Mouse (Mus musculus) heart, adult 8-10 months (tissue): ENCODE results near the gene Gm10717. TPM values are rescaled to one million over a fixed set of nuclear protein-coding genes. Genes with fewer than 3 reads are reported as not detected.
"Not testable (repeated sequence)": the region's sequence is repeated elsewhere in the genome, so short reads cannot be mapped to it uniquely, and the experiment has no call there.

Source experiments
- DNase-seq: peaks from one replicate; pipeline ENCODE4 v3.0.0; 2022; ENCODE audit warnings: low spot score
- microRNA-seq: library from miRNA; unstranded; fragments of <30 nt; microRNA quantifications from one replicate; pipeline ENCODE4 v1.2.0, GENCODE M21; 2022
- total RNA-seq, 4 experiments: library from RNA; stranded (reverse); gene quantifications; 2 replicates each; pipeline ENCODE4 v1.2.4; 2022

Gene Gm10717
- total RNA-seq, 4 experiments from 2014 or later: 0.57 TPM; not detected in 3

DNA sequence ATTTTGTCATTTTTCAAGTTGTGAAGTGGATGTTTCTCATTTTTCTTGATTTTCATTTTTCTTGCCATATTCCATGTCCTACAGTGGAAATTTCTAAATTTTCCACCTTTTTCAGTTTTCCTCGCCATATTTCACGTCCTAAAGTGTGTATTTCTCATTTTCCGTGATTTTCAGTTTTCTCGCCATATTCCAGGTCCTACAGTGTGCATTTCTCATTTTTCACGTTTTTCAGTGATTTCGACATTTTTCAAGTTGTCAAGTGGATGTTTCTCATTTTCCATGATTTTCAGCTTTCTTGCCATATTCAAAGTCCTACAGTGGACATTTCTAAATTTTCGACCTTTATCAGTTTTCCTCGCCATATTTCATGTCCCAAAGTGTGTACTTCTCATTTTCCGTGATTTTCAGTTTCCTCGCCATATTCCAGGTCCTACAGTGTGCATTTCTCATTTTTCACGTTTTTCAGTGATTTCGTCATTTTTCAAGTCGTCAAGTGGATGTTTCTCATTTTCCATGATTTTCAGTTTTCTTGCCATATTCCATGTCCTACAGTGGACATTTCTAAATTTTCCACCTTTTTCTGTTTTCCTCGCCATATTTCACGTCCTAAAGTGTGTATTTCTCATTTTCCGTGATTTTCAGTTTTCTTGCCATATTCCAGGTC lies 1.1 kb upstream of the Gm10717 start:
- peak; percentile 100 for DNase-seq

DNA sequence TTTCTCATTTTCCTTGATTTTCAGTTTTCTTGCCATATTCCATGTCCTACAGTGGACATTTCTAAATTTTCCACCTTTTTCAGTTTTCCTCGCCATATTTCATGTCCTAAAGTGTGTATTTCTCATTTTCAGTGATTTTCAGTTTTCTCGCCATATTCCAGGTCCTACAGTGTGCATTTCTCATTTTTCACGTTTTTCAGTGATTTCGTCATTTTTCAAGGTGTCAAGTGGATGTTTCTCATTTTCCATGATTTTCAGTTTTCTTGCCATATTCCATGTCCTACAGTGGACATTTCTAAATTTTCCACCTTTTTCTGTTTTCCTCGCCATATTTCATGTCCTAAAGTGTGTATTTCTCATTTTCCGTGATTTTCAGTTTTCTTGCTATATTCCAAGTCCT lies 436 bp downstream of the Gm10717 start:
- DNase-seq: peak; percentile 84

DNA sequence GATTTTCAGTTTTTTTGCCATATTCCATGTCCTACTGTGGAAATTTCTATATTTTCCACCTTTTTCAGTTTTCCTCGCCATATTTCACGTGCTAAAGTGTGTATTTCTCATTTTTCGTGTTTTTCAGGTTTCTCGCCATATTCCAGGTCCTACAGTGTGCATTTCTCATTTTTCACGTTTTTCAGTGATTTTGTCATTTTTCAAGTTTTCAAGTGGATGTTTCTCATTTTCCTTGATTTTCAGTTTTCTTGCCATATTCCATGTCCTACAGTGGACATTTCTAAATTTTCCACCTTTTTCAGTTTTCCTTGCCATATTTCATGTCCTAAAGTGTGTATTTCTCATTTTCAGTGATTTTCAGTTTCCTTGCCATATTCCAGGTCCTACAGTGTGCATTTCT lies 919 bp downstream of the Gm10717 start:
- not testable (repeated sequence) for DNase-seq

DNA sequence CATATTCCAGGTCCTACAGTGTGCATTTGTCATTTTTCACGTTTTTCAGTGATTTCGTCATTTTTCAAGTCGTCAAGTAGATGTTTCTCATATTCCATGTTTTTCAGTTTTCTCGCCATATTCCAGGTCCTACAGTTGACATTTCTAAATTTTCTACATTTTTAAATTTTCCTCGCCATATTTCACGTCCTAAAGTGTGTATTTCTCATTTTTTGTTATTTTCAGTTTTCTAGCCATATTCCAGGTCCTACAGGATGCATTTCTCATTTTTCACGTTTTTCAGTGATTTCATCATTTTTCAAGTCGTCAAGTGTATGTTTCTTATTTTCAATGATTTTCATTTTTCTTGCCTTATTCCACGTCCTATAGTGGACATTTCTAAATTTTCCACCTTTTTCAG lies 1.5 kb downstream of the Gm10717 start:
- DNase-seq: not testable (repeated sequence)

DNA sequence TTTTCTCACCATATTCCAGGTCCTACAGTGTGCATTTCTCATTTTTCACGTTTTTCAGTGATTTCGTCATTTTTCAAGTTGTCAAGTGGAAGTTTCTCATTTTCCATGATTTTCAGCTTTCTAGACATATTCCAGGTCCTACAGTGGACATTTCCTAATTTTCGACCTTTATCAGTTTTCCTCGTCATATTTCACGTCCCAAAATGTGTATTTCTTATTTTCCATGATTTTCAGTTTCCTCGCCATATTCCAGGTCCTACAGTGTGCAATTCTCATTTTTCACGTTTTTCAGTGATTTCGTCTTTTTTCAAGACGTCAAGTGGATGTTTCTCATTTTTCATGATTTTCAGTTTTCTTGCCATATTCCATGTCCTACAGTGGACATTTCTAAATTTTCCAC lies 2.0 kb downstream of the Gm10717 start:
- DNase-seq: not testable (repeated sequence)

- peak; percentile 61 for DNase-seq
Measured at GRCm38 (mm10) chr9:3029276-3030000, 4.2 kb downstream of the Gm10717 start.

GRCm38 (mm10) chr9:3030677-3031318 lies 5.6 kb downstream of the Gm10717 start:
- DNase-seq: not testable (repeated sequence)

- DNase-seq: not testable (repeated sequence)
Measured at GRCm38 (mm10) chr9:3034299-3034698, 9.1 kb downstream of the Gm10717 start, which contains the start of gene Gm17535. Gene Gm17535, plus strand, starts transcription at chr9:3034599.

GRCm38 (mm10) chr9:3036577-3036976 lies 11.4 kb downstream of the Gm10717 start, which contains the start of gene Gm10715:
Gene Gm10715, plus strand, starts transcription at chr9:3036877.
- not testable (repeated sequence) for DNase-seq

GRCm38 (mm10) chr9:3038161-3038560 lies 12.9 kb downstream of the Gm10717 start:
- DNase-seq: not testable (repeated sequence)

Small RNAs within 50 kb of the gene (microRNA-seq; reads per million reads assigned to microRNA genes)
- not detected for gene Mir101c

Other genes starting within 250 kb of the Gm10717 start
- not detected for gene Gm10722, start 24.5 kb upstream of the Gm10717 start, total RNA-seq
- gene Gm11168, start 22.1 kb upstream of the Gm10717 start, total RNA-seq: not detected
- gene Gm10721, start 12.3 kb upstream of the Gm10717 start, total RNA-seq: under 1 TPM; 0.43 to 0.90 (median 0.58) TPM
- not detected for gene Gm10720, start 9.8 kb upstream of the Gm10717 start, total RNA-seq
- gene Gm10719, start 8.0 kb upstream of the Gm10717 start, total RNA-seq: under 1 TPM in 2 of 4 experiments, not detected in 2; 0.47 to 0.52 TPM
- 1 to 10 TPM in 3 of 4 experiments, under 1 TPM in 1; 0.50 to 1.4 (median 1.1) TPM for gene Gm10718, start 1.9 kb upstream of the Gm10717 start, total RNA-seq
- not detected for gene Gm17535, start 9.2 kb downstream of the Gm10717 start, total RNA-seq
- not detected for gene Gm10715, start 11.5 kb downstream of the Gm10717 start, total RNA-seq